Mouse (Mus musculus): ENCODE data around the gene Prcp. TPM values are rescaled to one million over a fixed set of nuclear protein-coding genes. Genes with fewer than 3 reads are reported as not detected.
A peak's percentile ranks its signal among the peaks of the same experiment; 100 is the strongest.
"Not testable (repeated sequence)": the region's sequence is repeated elsewhere in the genome, so short reads cannot be mapped to it uniquely, and the experiment has no call there.

Prcp gene
- polyA plus RNA-seq, 1 experiment from 2014 or later = 13.5 TPM

- Histone ChIP-seq H3K9ac (no peak overlapping the region), H3K9me3 (replicated peaks) (no peaks in the 10 kb centered on the region), H3K27ac (replicated peaks) (no peak overlapping the region), H3K4me2 (no peak overlapping the region), H3K36me3 (replicated peaks) (no peaks in the 10 kb centered on the region), H3K4me3 (replicated peaks) (no peak overlapping the region), H3K27me3 (no peaks in the 10 kb centered on the region), H3K4me1 (replicated peaks) (no peaks in the 10 kb centered on the region)
- 26% methylated on average over 6 of the region's 6 CpGs for WGBS (ENCODE audit: insufficient replicate concordance)
- ATAC-seq (ENCODE audit: insufficient read depth) = no peak
Observed at GRCm38 (mm10) chr7:92937955-92938354, 63.7 kb downstream of the Prcp start.

GRCm38 (mm10) chr7:92939776-92940175 is 65.5 kb downstream of the Prcp start:
- WGBS (ENCODE audit: insufficient replicate concordance) = 57% methylated on average over 5 of the region's 5 CpGs
- Histone ChIP-seq H3K9ac (no peak overlapping the region), H3K4me1 (replicated peaks) (no peaks in the 10 kb centered on the region), H3K27me3 (no peaks in the 10 kb centered on the region), H3K4me2 (no peak overlapping the region), H3K9me3 (replicated peaks) (no peaks in the 10 kb centered on the region), H3K36me3 (replicated peaks) (no peaks in the 10 kb centered on the region), H3K4me3 (replicated peaks) (no peak overlapping the region), H3K27ac (replicated peaks) (no peak overlapping the region)
- ATAC-seq (ENCODE audit: insufficient read depth) = no peak

- Histone ChIP-seq H3K9ac (no peak overlapping the region), H3K27ac (replicated peaks) (no peak overlapping the region), H3K36me3 (replicated peaks) (no peaks in the 10 kb centered on the region), H3K4me1 (replicated peaks) (no peaks in the 10 kb centered on the region), H3K4me2 (no peak overlapping the region), H3K9me3 (replicated peaks) (no peaks in the 10 kb centered on the region), H3K4me3 (replicated peaks) (no peak overlapping the region), H3K27me3 (no peaks in the 10 kb centered on the region)
- ATAC-seq (ENCODE audit: insufficient read depth) = peak; percentile 63
- WGBS (ENCODE audit: insufficient replicate concordance) = 45% methylated on average over 3 of the region's 3 CpGs
Observed at GRCm38 (mm10) chr7:92950775-92951174, 76.5 kb downstream of the Prcp start.

GRCm38 (mm10) chr7:92952210-92952609 is 77.9 kb downstream of the Prcp start:
- Histone ChIP-seq H3K4me2 (no peak overlapping the region), H3K4me3 (replicated peaks) (no peak overlapping the region), H3K36me3 (replicated peaks) (no peaks in the 10 kb centered on the region), H3K27ac (replicated peaks) (no peak overlapping the region), H3K9ac (no peak overlapping the region), H3K4me1 (replicated peaks) (no peaks in the 10 kb centered on the region), H3K27me3 (no peaks in the 10 kb centered on the region), H3K9me3 (replicated peaks) (no peaks in the 10 kb centered on the region)
- ATAC-seq (ENCODE audit: insufficient read depth) = no peak
- WGBS (ENCODE audit: insufficient replicate concordance) = 45% methylated on average over 2 of the region's 2 CpGs

- Histone ChIP-seq H3K9me3 (replicated peaks) (no peaks in the 10 kb centered on the region), H3K9ac (no peak overlapping the region), H3K27ac (replicated peaks) (no peak overlapping the region), H3K4me3 (replicated peaks) (no peak overlapping the region), H3K27me3 (no peaks in the 10 kb centered on the region), H3K4me2 (no peak overlapping the region), H3K36me3 (replicated peaks) (no peaks in the 10 kb centered on the region), H3K4me1 (replicated peaks) (no peaks in the 10 kb centered on the region)
- no peak for ATAC-seq (ENCODE audit: insufficient read depth)
- WGBS (ENCODE audit: insufficient replicate concordance) = 41% methylated on average over 3 of the region's 3 CpGs
Observed at GRCm38 (mm10) chr7:92959758-92960157, 85.5 kb downstream of the Prcp start.

GRCm38 (mm10) chr7:92961876-92962275 is 87.6 kb downstream of the Prcp start:
- no peaks in the 10 kb centered on the region for H3K4me1 ChIP-seq (replicated peaks)
- H3K27ac ChIP-seq (replicated peaks) = no peak overlapping the region
- no peaks in the 10 kb centered on the region for H3K36me3 ChIP-seq (replicated peaks)
- no peak for ATAC-seq (ENCODE audit: insufficient read depth)
- H3K4me2 ChIP-seq = no peak overlapping the region
- no peak overlapping the region for H3K9ac ChIP-seq
- H3K9me3 ChIP-seq (replicated peaks) = no peaks in the 10 kb centered on the region
- no peak overlapping the region for H3K4me3 ChIP-seq (replicated peaks)
- 16% methylated on average over 1 of the region's 1 CpGs for WGBS (ENCODE audit: insufficient replicate concordance)
- H3K27me3 ChIP-seq = no peaks in the 10 kb centered on the region

- no peak overlapping the region for H3K4me3 ChIP-seq (replicated peaks)
- H3K4me2 ChIP-seq = no peak overlapping the region
- 45% methylated on average over 3 of the region's 3 CpGs for WGBS (ENCODE audit: insufficient replicate concordance)
- no peaks in the 10 kb centered on the region for H3K27me3 ChIP-seq
- ATAC-seq (ENCODE audit: insufficient read depth) = no peak
- no peak overlapping the region for H3K9ac ChIP-seq
- no peak overlapping the region for H3K27ac ChIP-seq (replicated peaks)
- no peaks in the 10 kb centered on the region for H3K4me1 ChIP-seq (replicated peaks)
- no peaks in the 10 kb centered on the region for H3K36me3 ChIP-seq (replicated peaks)
- no peaks in the 10 kb centered on the region for H3K9me3 ChIP-seq (replicated peaks)
Observed at GRCm38 (mm10) chr7:92964754-92965501, 90.7 kb downstream of the Prcp start.

- H3K36me3 ChIP-seq (replicated peaks) = no peaks in the 10 kb centered on the region
- H3K9me3 ChIP-seq (replicated peaks) = no peaks in the 10 kb centered on the region
- no peak overlapping the region for H3K27ac ChIP-seq (replicated peaks)
- no peaks in the 10 kb centered on the region for H3K27me3 ChIP-seq
- H3K4me3 ChIP-seq (replicated peaks) = no peak overlapping the region
- 57% methylated on average over 10 of the region's 10 CpGs for WGBS (ENCODE audit: insufficient replicate concordance)
- H3K4me2 ChIP-seq = no peak overlapping the region
- no peak overlapping the region for H3K9ac ChIP-seq
- no peak for ATAC-seq (ENCODE audit: insufficient read depth)
- no peaks in the 10 kb centered on the region for H3K4me1 ChIP-seq (replicated peaks)
Observed at GRCm38 (mm10) chr7:92967381-92968127, 93.3 kb downstream of the Prcp start.

- no peaks in the 10 kb centered on the region for H3K4me1 ChIP-seq (replicated peaks)
- H3K9me3 ChIP-seq (replicated peaks) = no peaks in the 10 kb centered on the region
- no peak for ATAC-seq (ENCODE audit: insufficient read depth)
- no peak overlapping the region for H3K4me2 ChIP-seq
- no peak overlapping the region for H3K9ac ChIP-seq
- H3K27ac ChIP-seq (replicated peaks) = no peak overlapping the region
- 38% methylated on average over 3 of the region's 3 CpGs for WGBS (ENCODE audit: insufficient replicate concordance)
- H3K36me3 ChIP-seq (replicated peaks) = no peaks in the 10 kb centered on the region
- H3K27me3 ChIP-seq = no peaks in the 10 kb centered on the region
- no peak overlapping the region for H3K4me3 ChIP-seq (replicated peaks)
Observed at GRCm38 (mm10) chr7:92977429-92977828, 103.2 kb downstream of the Prcp start.

GRCm38 (mm10) chr7:92978225-92978624 is 104.0 kb downstream of the Prcp start:
- Histone ChIP-seq H3K9ac (no peak overlapping the region), H3K4me3 (replicated peaks) (no peak overlapping the region), H3K4me2 (no peak overlapping the region), H3K27me3 (no peaks in the 10 kb centered on the region), H3K27ac (replicated peaks) (no peak overlapping the region), H3K4me1 (replicated peaks) (no peaks in the 10 kb centered on the region), H3K36me3 (replicated peaks) (no peaks in the 10 kb centered on the region), H3K9me3 (replicated peaks) (no peaks in the 10 kb centered on the region)
- ATAC-seq (ENCODE audit: insufficient read depth) = no peak
- WGBS (ENCODE audit: insufficient replicate concordance) = 18% methylated on average over 4 of the region's 4 CpGs

GRCm38 (mm10) chr7:92978720-92979119 is 104.5 kb downstream of the Prcp start:
- not testable (repeated sequence) for H3K9me3 ChIP-seq (replicated peaks); ATAC-seq (ENCODE audit: insufficient read depth); H3K27me3 ChIP-seq; H3K4me1 ChIP-seq (replicated peaks); H3K36me3 ChIP-seq (replicated peaks); H3K27ac ChIP-seq (replicated peaks); H3K4me2 ChIP-seq; H3K4me3 ChIP-seq (replicated peaks); H3K9ac ChIP-seq
- WGBS (ENCODE audit: insufficient replicate concordance) = 14% methylated on average over 7 of the region's 7 CpGs
